Mouse (Mus musculus) lung, postnatal 0 days (tissue): ENCODE measurements around the gene Scfd2. TPM values are rescaled to one million over a fixed set of nuclear protein-coding genes. Genes with fewer than 3 reads are reported as not detected.

ENCODE experiments used
- ATAC-seq: fragments of 200-750 bp; cut with Nextera tagmentation; 2 replicates; pipeline ENCODE4 v1.8.0; 2017; ENCODE audit warnings: moderate library complexity
- DNase-seq: peaks from one replicate; pipeline ENCODE4 v3.0.0-alpha.2; 2016; ENCODE audit warnings: low spot score
- H3K27ac ChIP-seq: fragments of 300-500 bp; sonication (generic); 2 replicates; pipeline ENCODE4 v1.5.1; 2014; ENCODE audit warnings: antibody characterized with exemption, mild to moderate bottlenecking, low read length, mixed read lengths
- H3K27me3 ChIP-seq: fragments of 300-500 bp; sonication (generic); replicated peaks from 2 replicates; pipeline ENCODE4 v1.6.1; 2014; ENCODE audit warnings: low read length, mixed read lengths; ENCODE audit not compliant: insufficient read depth
- H3K36me3 ChIP-seq: fragments of 300-500 bp; sonication (generic); 2 replicates; pipeline ENCODE4 v1.6.1; 2014; ENCODE audit warnings: low read length, mixed read lengths; ENCODE audit not compliant: insufficient read depth
- H3K4me1 ChIP-seq: fragments of 300-500 bp; sonication (generic); 2 replicates; pipeline ENCODE4 v1.6.1; 2014; ENCODE audit warnings: antibody characterized with exemption, low read depth, low read length, mixed read lengths; ENCODE audit not compliant: insufficient read depth
- H3K4me2 ChIP-seq: fragments of 300-500 bp; sonication (generic); replicated peaks from 2 replicates; pipeline ENCODE4 v1.6.1; 2014; ENCODE audit warnings: low read depth, mild to moderate bottlenecking, low read length, moderate library complexity, mixed read lengths
- H3K4me3 ChIP-seq: fragments of 300-500 bp; sonication (generic); 2 replicates; pipeline ENCODE4 v1.5.1; 2014; ENCODE audit warnings: low read depth, low read length
- H3K9ac ChIP-seq: fragments of 300-500 bp; sonication (generic); replicated peaks from 2 replicates; pipeline ENCODE4 v1.6.1; 2014; ENCODE audit warnings: low read depth, mild to moderate bottlenecking
- H3K9me3 ChIP-seq: fragments of 300-500 bp; sonication (generic); 2 replicates; pipeline ENCODE4 v1.6.1; 2016; ENCODE audit warnings: low read length, mixed read lengths
- CTCF ChIP-seq: IDR thresholded peaks from 2 replicates; pipeline ENCODE4 v1.5.1; 2016; ENCODE audit warnings: antibody characterized with exemption, mild to moderate bottlenecking
- EP300 ChIP-seq: IDR thresholded peaks from 2 replicates; pipeline ENCODE4 v1.6.1; 2016; ENCODE audit warnings: antibody characterized with exemption, mild to moderate bottlenecking, control low read depth
- WGBS: fragments of 180-500 bp; shearing (Covaris S2); extraction: QIAGEN DNeasy Blood & Tissue Kit; methylation state at CpG from one replicate; pipeline ENCODE4 v1.1.7; 2014; 5-methylcytosine and 5-hydroxymethylcytosine counted together
- polyA plus RNA-seq: library from polyadenylated mRNA; unstranded; fragments of >200 nt; fragmentation: Nextera tagmentation; extraction: Ambion mirVana; gene quantifications from 2 replicates; pipeline ENCODE4 v1.2.1, GENCODE M21; 2015

The Scfd2 gene
- polyA plus RNA-seq, 1 experiment from 2014 or later = 11.4 TPM

DNA sequence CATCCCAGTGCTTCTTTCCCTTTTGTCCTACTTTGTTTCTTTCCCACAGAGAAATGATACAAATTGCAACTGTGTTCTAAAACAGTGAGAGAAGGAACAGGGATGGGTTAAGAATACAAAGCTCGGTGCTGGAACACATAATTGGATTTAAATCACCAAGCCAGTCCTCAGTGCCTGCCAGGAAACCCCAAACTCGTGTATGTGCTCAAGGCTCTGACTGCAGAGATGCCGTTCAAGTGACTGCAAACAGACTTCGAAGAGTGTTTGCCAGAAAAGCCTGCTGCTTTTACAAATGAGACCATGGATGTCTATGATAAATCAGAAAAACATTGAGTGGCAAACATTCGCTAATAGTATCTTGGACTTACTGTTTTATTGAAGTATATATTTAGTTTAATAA, 80.6 kb downstream of the Scfd2 start:
- no peak overlapping the region for H3K9ac ChIP-seq
- H3K4me1 ChIP-seq = no peaks in the 10 kb centered on the region
- 40% methylated on average over 5 of the region's 5 CpGs for WGBS
- TF ChIP-seq CTCF (no peak), EP300 (no peak)
- no peak for ATAC-seq
- no peak for DNase-seq
- no peaks in the 10 kb centered on the region for H3K9me3 ChIP-seq
- no peak overlapping the region for H3K4me3 ChIP-seq
- H3K36me3 ChIP-seq = no peaks in the 10 kb centered on the region
- no peaks in the 10 kb centered on the region for H3K27me3 ChIP-seq
- H3K4me2 ChIP-seq = no peak overlapping the region
- H3K27ac ChIP-seq = no peak overlapping the region

- H3K9me3 ChIP-seq = no peaks in the 10 kb centered on the region
- TF ChIP-seq CTCF (no peak), EP300 (no peak)
- H3K36me3 ChIP-seq = no peaks in the 10 kb centered on the region
- ATAC-seq = no peak
- no peak overlapping the region for H3K9ac ChIP-seq
- H3K27ac ChIP-seq = no peak overlapping the region
- 78% methylated on average over 10 of the region's 10 CpGs for WGBS
- no peaks in the 10 kb centered on the region for H3K4me1 ChIP-seq
- H3K27me3 ChIP-seq = no peaks in the 10 kb centered on the region
- H3K4me2 ChIP-seq = no peak overlapping the region
- no peak overlapping the region for H3K4me3 ChIP-seq
- DNase-seq = no peak
Measured at GRCm38 (mm10) chr5:74447517-74448334, 83.8 kb downstream of the Scfd2 start.

DNA sequence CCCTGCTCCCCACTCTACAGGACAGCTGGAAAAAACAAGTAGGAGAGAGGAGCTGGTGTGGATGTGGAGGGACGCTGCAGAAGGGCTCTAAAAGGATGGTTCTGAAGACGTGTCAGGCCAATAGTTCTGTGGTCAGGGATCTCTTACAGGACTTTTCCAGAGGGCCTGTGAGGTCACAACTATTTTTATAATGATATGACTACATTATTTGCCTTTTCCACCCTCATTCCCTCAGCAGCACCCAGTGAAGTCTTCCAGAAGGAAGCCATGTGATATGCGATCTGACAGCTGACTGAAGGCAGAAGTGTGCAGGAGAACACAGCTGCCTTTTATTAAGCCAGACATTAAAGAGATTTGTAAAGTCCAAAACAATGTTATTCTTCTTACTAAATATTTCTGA, 85.7 kb downstream of the Scfd2 start:
- 64% methylated on average over 3 of the region's 3 CpGs for WGBS
- DNase-seq (peak; percentile 25), ATAC-seq (no peak)
- TF ChIP-seq EP300 (no peak), CTCF (no peak)
- Histone ChIP-seq H3K4me1 (no peaks in the 10 kb centered on the region), H3K27ac (no peak overlapping the region), H3K27me3 (no peaks in the 10 kb centered on the region), H3K4me3 (no peak overlapping the region), H3K36me3 (no peaks in the 10 kb centered on the region), H3K9me3 (no peaks in the 10 kb centered on the region), H3K9ac (no peak overlapping the region), H3K4me2 (no peak overlapping the region)

DNA sequence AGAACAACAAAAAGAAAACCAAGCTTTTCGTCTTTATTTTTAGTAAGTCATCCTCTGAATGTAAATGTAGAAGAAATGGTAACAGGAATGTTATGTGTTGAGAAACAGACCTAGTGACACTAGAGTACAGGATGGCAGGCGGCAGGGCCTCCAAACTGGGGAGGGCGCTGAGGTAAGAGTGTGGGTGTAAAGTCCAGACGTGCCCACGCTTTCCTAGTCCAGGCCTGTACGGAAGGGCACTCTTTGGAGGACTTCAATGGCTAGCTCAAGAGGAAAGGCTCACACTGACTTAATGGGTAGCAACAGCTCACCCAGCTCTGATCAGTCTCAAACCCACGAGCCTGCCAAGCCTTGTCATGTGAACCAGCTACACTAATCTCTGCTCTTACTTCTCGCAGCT, 93.2 kb downstream of the Scfd2 start:
- Histone ChIP-seq H3K9ac (no peak overlapping the region), H3K9me3 (no peaks in the 10 kb centered on the region), H3K4me1 (no peaks in the 10 kb centered on the region), H3K27ac (no peak overlapping the region), H3K27me3 (no peaks in the 10 kb centered on the region), H3K4me3 (no peak overlapping the region), H3K36me3 (no peaks in the 10 kb centered on the region; the same call in 1 of the 2 replicates), H3K4me2 (no peak overlapping the region)
- TF ChIP-seq CTCF = no peak
- TF ChIP-seq EP300 = no peak
- 68% methylated on average over 8 of the region's 8 CpGs for WGBS
- no peak for ATAC-seq
- DNase-seq = no peak

GRCm38 (mm10) chr5:74433580-74434147, 97.9 kb downstream of the Scfd2 start:
- 11% methylated on average over 9 of the region's 9 CpGs for WGBS
- H3K9me3 ChIP-seq = no peaks in the 10 kb centered on the region
- peak overlapping the region; percentile 34; the same call in 1 of the 2 replicates for H3K4me2 ChIP-seq
- ATAC-seq (no peak), DNase-seq (peak; percentile 73)
- no peaks in the 10 kb centered on the region for H3K27me3 ChIP-seq
- H3K4me3 ChIP-seq = no peak overlapping the region
- no peak overlapping the region for H3K9ac ChIP-seq
- no peak overlapping the region for H3K27ac ChIP-seq
- TF ChIP-seq EP300 (no peak), CTCF (peak; percentile 87)
- no peaks in the 10 kb centered on the region for H3K36me3 ChIP-seq
- no peaks in the 10 kb centered on the region for H3K4me1 ChIP-seq

DNA sequence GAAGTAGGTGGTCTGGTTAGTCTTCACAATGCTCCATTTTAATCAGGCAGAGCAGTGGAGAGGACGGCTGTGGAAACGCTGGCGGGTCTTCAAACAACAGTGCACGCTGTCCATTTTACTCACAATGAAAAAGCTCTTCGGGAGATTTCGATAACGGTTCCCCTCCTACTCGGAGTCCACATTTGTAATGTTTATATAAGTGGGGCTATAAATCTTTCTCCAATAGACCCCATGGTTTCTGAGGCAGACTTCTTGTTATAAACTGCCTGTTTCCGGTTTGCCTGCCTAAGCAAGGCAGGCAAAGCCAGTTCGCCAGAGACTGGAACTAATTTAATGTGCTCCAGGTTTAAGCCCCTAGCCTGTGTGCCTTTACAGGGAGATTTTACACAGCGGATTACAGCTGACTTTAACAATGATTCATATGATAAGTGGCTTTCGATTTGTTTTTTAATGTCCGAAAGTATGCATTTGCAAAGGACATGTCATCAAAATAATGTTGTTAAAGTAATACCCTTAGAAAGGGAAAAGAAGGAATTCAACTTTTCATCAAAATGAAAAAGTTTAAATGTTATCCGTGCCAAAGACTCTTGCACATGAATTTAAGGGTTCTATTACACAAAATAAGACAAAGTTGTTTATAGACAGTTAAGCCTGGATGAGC, 98.5 kb downstream of the Scfd2 start:
- no peaks in the 10 kb centered on the region for H3K4me1 ChIP-seq
- H3K4me2 ChIP-seq = peak overlapping the region; percentile 15
- H3K27me3 ChIP-seq = no peaks in the 10 kb centered on the region
- H3K9me3 ChIP-seq = no peaks in the 10 kb centered on the region
- ATAC-seq = no peak
- TF ChIP-seq CTCF (no peak), EP300 (no peak)
- no peak overlapping the region for H3K27ac ChIP-seq
- no peak overlapping the region for H3K9ac ChIP-seq
- DNase-seq = peak; percentile 9
- WGBS = 22% methylated on average over 14 of the region's 14 CpGs
- no peak overlapping the region for H3K4me3 ChIP-seq
- no peaks in the 10 kb centered on the region for H3K36me3 ChIP-seq
